Mouse (Mus musculus) MEL (cell line): ENCODE data around the gene Sucnr1.

ENCODE experiments used
- CHD1 ChIP-seq: IDR thresholded peaks from 2 replicates; pipeline ENCODE4 v1.6.1; 2012; ENCODE audit warnings: low read depth, mild to moderate bottlenecking, inconsistent platforms, low read length, improper control_type of control experiment
- CTCF ChIP-seq, 3 experiments: IDR thresholded peaks in 2 of 3; conservative IDR thresholded peaks in 1 of 3; 2 replicates each; pipeline ENCODE4 v1.5.1; 2011 to 2012; ENCODE audit warnings: low read length in 3 of 3, low read depth in 2 of 3, mild to moderate bottlenecking in 2 of 3, improper control_type of control experiment in 1 of 3, inconsistent platforms in 1 of 3, mixed read lengths in 1 of 3, moderate library complexity in 1 of 3; ENCODE audit not compliant: control insufficient read depth in 1 of 3, insufficient read depth in 1 of 3, poor library complexity in 1 of 3, severe bottlenecking in 1 of 3
- MEF2A ChIP-seq: IDR thresholded peaks from 2 replicates; pipeline ENCODE4 v1.6.1; 2014; ENCODE audit warnings: low read depth, mild to moderate bottlenecking, inconsistent platforms, low read length, improper control_type of control experiment; ENCODE audit not compliant: poor library complexity, insufficient replicate concordance, severe bottlenecking; ENCODE audit errors: extremely low read depth
- MYC ChIP-seq: IDR thresholded peaks from 2 replicates; pipeline ENCODE4 v1.6.1; 2011; ENCODE audit warnings: low read depth, mild to moderate bottlenecking, low read length, improper control_type of control experiment, moderate library complexity
- POLR2A ChIP-seq, 2 experiments: IDR thresholded peaks; 2 replicates each; pipeline ENCODE4 v1.6.1; 2011 to 2012; ENCODE audit warnings: low read length in 2 of 2, mild to moderate bottlenecking in 2 of 2, control low read depth in 1 of 2, improper control_type of control experiment in 1 of 2, low read depth in 1 of 2, moderate library complexity in 1 of 2; ENCODE audit not compliant: control insufficient read depth in 1 of 2, insufficient read depth in 1 of 2, poor library complexity in 1 of 2
- POLR2AphosphoS2 ChIP-seq: IDR thresholded peaks from 2 replicates; pipeline ENCODE4 v1.6.1; 2011; ENCODE audit warnings: low read length, improper control_type of control experiment
- USF2 ChIP-seq, 2 experiments: IDR thresholded peaks; 2 replicates each; pipeline ENCODE4 v1.6.1; 2011 to 2012; ENCODE audit warnings: improper control_type of control experiment in 2 of 2, low read length in 2 of 2, borderline replicate concordance in 1 of 2, inconsistent platforms in 1 of 2, low read depth in 1 of 2, mild to moderate bottlenecking in 1 of 2; ENCODE audit not compliant: insufficient read depth in 1 of 2
- ZC3H11A ChIP-seq: IDR thresholded peaks from 2 replicates; pipeline ENCODE4 v1.6.1; 2012; ENCODE audit warnings: low read depth, mild to moderate bottlenecking, inconsistent platforms, low read length, improper control_type of control experiment
- ZMIZ1 ChIP-seq: IDR thresholded peaks from 2 replicates; pipeline ENCODE4 v1.6.1; 2012; ENCODE audit warnings: low read depth, mild to moderate bottlenecking, inconsistent platforms, low read length, improper control_type of control experiment, moderate library complexity

- TF ChIP-seq USF2 (IDR thresholded peaks at IDR 0.05; ENCODE audit: borderline replicate concordance in 1 of 2, insufficient read depth in 1 of 2, low read depth in 1 of 2, low read length in 2 of 2) (no peak), CTCF (IDR thresholded peaks at IDR 0.05 in 2 of 3, conservative IDR thresholded peaks at IDR 0.05 in 1 of 3; ENCODE audit: control insufficient read depth in 1 of 3, insufficient read depth in 1 of 3, low read depth in 2 of 3, low read length in 3 of 3, poor library complexity in 1 of 3, severe bottlenecking in 1 of 3) (no peak), ZC3H11A (no peak), MEF2A (no peak), POLR2AphosphoS2 (no peak), MYC (no peak), POLR2A (IDR thresholded peaks at IDR 0.05; ENCODE audit: control insufficient read depth in 1 of 2, insufficient read depth in 1 of 2, low read depth in 1 of 2, low read length in 2 of 2, poor library complexity in 1 of 2) (no peak), ZMIZ1 (no peak), CHD1 (no peak)
These were observed 22.9 kb downstream of the Sucnr1 start for GRCm38 (mm10) chr3:60104462-60105109.
